Mouse (Mus musculus): Measurements from ENCODE around the gene Qrsl1.

DNA sequence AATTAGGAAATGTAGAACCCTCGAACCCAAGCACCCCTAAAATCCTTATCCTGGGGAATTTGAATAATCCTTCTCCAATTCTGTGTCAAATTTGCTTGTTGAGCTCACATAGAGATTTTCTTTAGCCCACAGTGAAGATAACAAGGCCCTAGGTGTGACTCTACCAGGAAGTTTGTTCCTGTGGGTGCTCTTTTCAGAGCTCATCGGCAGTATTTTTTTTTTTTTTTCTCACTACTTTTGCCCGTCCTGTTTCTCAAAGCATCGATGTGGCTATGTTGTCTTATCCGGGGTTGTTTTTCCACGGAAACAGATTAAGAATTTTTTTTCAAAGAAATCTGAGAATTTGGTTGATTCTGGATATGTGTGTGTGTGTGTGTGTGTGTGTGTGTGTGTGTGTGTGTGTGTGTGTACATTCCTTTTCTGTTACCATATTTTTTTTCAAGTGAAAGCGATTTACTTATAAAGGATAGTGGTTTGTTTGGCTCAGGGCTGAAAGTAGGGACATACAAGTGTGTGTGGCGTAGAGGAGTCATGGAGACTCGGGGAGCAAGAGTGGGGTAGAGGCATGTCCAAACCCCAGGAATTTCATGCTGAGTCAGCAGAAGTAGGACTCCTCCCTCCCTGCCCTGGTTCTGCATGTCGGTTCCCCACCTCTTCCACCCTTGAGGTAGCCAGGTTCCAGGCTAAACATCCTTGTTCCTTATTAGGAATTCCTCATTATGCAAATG lies 73.4 kb downstream of the Qrsl1 start:
- TF ChIP-seq GATA1 (IDR thresholded peaks at IDR 0.05; ENCODE audit: low read length) (no peak), TAL1 (IDR thresholded peaks at IDR 0.05; ENCODE audit: low read length) (no peak)

Data from erythroblast, embryonic 14.5 days (primary cell).